Mouse (Mus musculus) stomach, embryonic 16.5 days (tissue): ENCODE measurements around the gene Olfr478. TPM values are rescaled to one million over a fixed set of nuclear protein-coding genes. Genes with fewer than 3 reads are reported as not detected.
"Not testable (repeated sequence)": the region's sequence is repeated elsewhere in the genome, so short reads cannot be mapped to it uniquely, and the experiment has no call there.

Source experiments
- ATAC-seq: fragments of 200-750 bp; cut with Nextera tagmentation; 2 replicates; pipeline ENCODE4 v1.8.0; 2017; ENCODE audit warnings: moderate number of reproducible peaks, moderate TSS enrichment; ENCODE audit not compliant: insufficient read depth, low FRiP score
- H3K27ac ChIP-seq: fragments of 300-500 bp; sonication (generic); 2 replicates; pipeline ENCODE4 v1.5.1; 2014; ENCODE audit warnings: low read length
- H3K27me3 ChIP-seq: fragments of 300-500 bp; sonication (generic); 2 replicates; pipeline ENCODE4 v1.6.1; 2014; ENCODE audit warnings: low read length, control low read depth, mixed read lengths; ENCODE audit not compliant: control insufficient read depth, insufficient read depth
- H3K36me3 ChIP-seq: fragments of 300-500 bp; sonication (generic); 2 replicates; pipeline ENCODE4 v1.6.1; 2014; ENCODE audit warnings: low read length; ENCODE audit not compliant: control insufficient read depth, insufficient read depth
- H3K4me1 ChIP-seq: fragments of 300-500 bp; sonication (generic); 2 replicates; pipeline ENCODE4 v1.6.1; 2014; ENCODE audit warnings: low read length, control low read depth, mixed read lengths; ENCODE audit not compliant: control insufficient read depth, insufficient read depth
- H3K4me2 ChIP-seq: fragments of 300-500 bp; sonication (generic); 2 replicates; pipeline ENCODE4 v1.6.1; 2014; ENCODE audit warnings: low read depth, low read length, mixed read lengths
- H3K4me3 ChIP-seq: fragments of 300-500 bp; sonication (generic); replicated peaks from 2 replicates; pipeline ENCODE4 v1.5.1; 2014; ENCODE audit warnings: mild to moderate bottlenecking, low read length
- H3K9ac ChIP-seq: fragments of 300-500 bp; sonication (generic); 2 replicates; pipeline ENCODE4 v1.6.1; 2014; ENCODE audit warnings: low read length
- H3K9me3 ChIP-seq: fragments of 300-500 bp; sonication (generic); replicated peaks from 2 replicates; pipeline ENCODE4 v1.6.1; 2016; ENCODE audit warnings: low read length, control low read depth; ENCODE audit not compliant: control insufficient read depth
- WGBS: fragments of 180-500 bp; shearing (Covaris S2); extraction: QIAGEN DNeasy Blood & Tissue Kit; methylation state at CpG from one replicate; pipeline ENCODE4 v1.1.7; 2014; 5-methylcytosine and 5-hydroxymethylcytosine counted together
- polyA plus RNA-seq: library from polyadenylated mRNA; unstranded; fragments of >200 nt; fragmentation: Nextera tagmentation; extraction: Ambion mirVana; gene quantifications from 2 replicates; pipeline ENCODE4 v1.2.1, GENCODE M21; 2015

The Olfr478 gene
- polyA plus RNA-seq, result not detected in 2 replicates

DNA sequence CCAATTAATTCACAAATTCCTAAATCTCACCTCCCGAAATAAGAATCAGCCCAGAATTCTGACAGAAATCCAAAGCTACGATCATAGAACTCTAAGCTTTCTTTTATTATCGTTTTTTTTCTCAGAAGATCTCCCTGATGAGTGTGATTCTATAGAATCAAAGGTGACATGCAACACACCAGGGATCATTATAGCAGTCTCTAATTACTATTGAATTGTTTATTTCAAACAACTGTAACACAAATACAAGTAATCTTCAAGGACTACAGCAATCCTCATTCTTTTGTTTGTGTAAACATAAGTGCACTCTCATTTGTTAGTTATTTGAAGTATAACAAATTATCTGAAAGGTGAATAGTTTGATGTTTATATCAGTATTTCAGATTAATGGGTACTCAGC, at the start of gene Olfr478:
Olfr478 (minus strand) TSS at position 101 of the 400 bp plus-strand sequence.
- Histone ChIP-seq H3K4me1 (no peaks in the 10 kb centered on the region), H3K4me2 (no peak within 1 kb of the TSS), H3K9me3 (no peaks in the 10 kb centered on the region), H3K27me3 (no peaks in the 10 kb centered on the region), H3K9ac (no peak within 1 kb of the TSS), H3K36me3 (no peaks in the 10 kb centered on the region), H3K27ac (no peak within 1 kb of the TSS), H3K4me3 (no peak within 1 kb of the TSS)
- no peak for ATAC-seq
- WGBS, result 78% methylated on average over 3 of the region's 3 CpGs

DNA sequence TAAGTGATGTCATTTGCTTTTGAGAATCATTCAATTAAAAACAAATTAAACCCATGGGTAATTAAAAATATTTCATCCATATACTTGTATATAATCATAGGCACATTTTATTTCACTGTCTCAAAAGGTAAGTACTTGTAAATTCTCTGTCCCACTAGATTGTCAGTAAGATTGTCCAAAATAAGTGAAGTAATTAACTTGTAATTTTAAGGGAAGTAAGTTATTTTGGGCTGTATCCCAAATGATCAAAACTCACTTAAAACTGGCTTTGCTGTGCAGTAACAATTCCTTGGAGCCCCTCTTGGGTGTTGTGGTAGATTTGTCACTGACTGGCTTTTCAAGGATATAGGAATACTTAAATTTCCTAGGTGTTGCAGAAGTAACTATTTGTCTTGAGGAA, 45.8 kb upstream of the Olfr478 start, which contains the start of gene Olfr481:
Olfr481 (plus strand) TSS at position 301 of the 400 bp plus-strand sequence.
- no peak within 1 kb of the TSS for H3K9ac ChIP-seq
- no peak within 1 kb of the TSS for H3K4me2 ChIP-seq
- no peaks in the 10 kb centered on the region for H3K27me3 ChIP-seq
- H3K36me3 ChIP-seq, result no peaks in the 10 kb centered on the region
- no peak within 1 kb of the TSS for H3K27ac ChIP-seq
- no peaks in the 10 kb centered on the region for H3K4me1 ChIP-seq
- no peaks in the 10 kb centered on the region for H3K9me3 ChIP-seq
- ATAC-seq, result no peak
- no peak within 1 kb of the TSS for H3K4me3 ChIP-seq

DNA sequence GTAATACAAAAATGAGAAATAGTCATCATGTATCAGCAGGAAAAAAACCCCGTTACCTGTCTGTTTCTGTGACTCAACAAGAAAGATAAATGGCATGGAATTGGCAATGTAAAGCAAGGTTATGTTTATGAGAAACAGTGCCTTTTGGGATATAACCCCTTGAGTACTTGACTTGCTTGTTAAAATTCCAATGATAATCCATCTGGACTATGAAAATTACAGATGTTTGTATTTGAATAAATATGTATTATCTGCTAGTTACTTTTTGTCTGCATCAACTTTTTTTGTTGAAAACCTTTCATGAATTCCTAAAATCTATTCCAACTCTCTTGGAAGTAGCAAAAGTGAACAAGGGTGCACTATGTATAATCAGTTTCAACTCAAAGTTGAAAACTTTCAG, 33.5 kb upstream of the Olfr478 start, which contains the start of gene Olfr480:
Olfr480 (minus strand) TSS at position 101 of the 400 bp plus-strand sequence.
- Histone ChIP-seq H3K4me1 (no peaks in the 10 kb centered on the region), H3K9me3 (no peaks in the 10 kb centered on the region), H3K27ac (no peak within 1 kb of the TSS), H3K4me2 (no peak within 1 kb of the TSS), H3K27me3 (no peaks in the 10 kb centered on the region), H3K4me3 (no peak within 1 kb of the TSS), H3K9ac (no peak within 1 kb of the TSS), H3K36me3 (no peaks in the 10 kb centered on the region)
- no peak for ATAC-seq
- WGBS, result 69% methylated on average over 1 of the region's 1 CpGs

DNA sequence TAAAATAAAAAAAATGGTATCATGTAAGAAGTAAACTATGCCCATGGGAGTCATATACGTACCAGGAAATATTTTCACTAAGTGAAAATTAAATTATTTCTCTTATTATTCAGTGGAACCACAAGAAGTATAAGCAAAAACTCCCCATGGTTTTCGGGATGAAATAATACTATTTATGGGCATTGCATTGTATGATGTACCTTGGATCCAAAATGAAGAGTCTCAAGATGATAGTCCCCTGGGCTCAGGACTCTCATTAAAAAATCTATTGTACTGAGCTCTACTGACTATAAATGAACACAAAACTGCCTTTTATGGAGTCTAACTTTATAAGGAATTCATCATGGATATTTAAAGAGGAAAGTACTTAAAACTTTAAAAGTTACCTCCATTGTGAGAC, 16.6 kb upstream of the Olfr478 start, which contains the start of gene Olfr479:
Olfr479 (plus strand) TSS at position 301 of the 400 bp plus-strand sequence.
- Histone ChIP-seq H3K4me2 (no peak within 1 kb of the TSS), H3K36me3 (no peaks in the 10 kb centered on the region)

DNA sequence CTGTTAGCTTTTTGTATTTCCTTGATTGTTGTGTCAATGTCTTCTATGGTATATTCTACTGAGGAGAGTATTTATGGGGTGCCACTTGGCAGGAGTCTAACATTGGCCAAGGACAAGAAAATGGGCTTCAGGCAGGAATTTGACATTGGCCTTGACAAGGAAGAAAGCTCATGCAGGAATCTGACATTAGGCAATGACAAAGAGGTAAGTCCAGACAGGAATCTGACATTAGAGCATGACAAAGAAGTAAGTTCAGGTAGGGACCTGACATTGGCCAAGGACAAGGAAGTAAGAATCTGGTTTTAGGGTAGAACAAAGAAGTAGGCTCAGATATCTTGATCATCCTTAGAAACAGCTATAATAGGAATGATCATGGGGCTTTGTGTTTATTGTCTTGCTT, 19.5 kb downstream of the Olfr478 start:
- H3K4me2 ChIP-seq, H3K4me3 ChIP-seq, ATAC-seq, H3K27me3 ChIP-seq, H3K9me3 ChIP-seq, H3K4me1 ChIP-seq, H3K9ac ChIP-seq, H3K36me3 ChIP-seq, H3K27ac ChIP-seq: not testable (repeated sequence)

More for the DNA sequence above, 16.6 kb upstream of the Olfr478 start, which contains the start of gene Olfr479:
- Histone ChIP-seq H3K27ac (no peak within 1 kb of the TSS), H3K4me3 (no peak within 1 kb of the TSS), H3K27me3 (no peaks in the 10 kb centered on the region), H3K9me3 (no peaks in the 10 kb centered on the region), H3K9ac (no peak within 1 kb of the TSS), H3K4me1 (no peaks in the 10 kb centered on the region)
- no peak for ATAC-seq
- 89% methylated on average over 2 of the region's 2 CpGs for WGBS

DNA sequence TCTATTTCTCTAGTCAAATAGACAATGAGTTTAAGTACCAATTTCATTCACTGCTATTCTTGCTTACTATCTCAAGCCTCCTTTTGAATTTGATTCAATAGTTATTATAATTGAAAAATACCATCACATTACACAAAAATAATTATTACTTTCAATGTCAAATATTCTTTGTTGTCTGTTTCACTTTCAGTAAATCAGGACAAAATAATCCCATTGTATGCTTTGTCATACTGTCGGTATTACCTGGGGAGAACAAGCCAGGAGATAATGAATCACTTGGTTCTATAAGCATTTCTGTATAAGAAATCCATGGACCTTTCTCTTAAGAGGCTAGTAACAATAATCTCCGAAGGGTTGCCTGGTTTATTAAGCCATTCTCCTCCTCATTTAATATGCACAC, 47.4 kb downstream of the Olfr478 start, which contains the start of gene Olfr477:
Olfr477 (plus strand) TSS at position 301 of the 400 bp plus-strand sequence.
- no peak for ATAC-seq
- H3K4me3 ChIP-seq, result no peak within 1 kb of the TSS
- WGBS, result 72% methylated on average over 2 of the region's 2 CpGs
- no peak within 1 kb of the TSS for H3K27ac ChIP-seq
- H3K36me3 ChIP-seq, result no peaks in the 10 kb centered on the region
- H3K27me3 ChIP-seq, result no peaks in the 10 kb centered on the region
- H3K9ac ChIP-seq, result no peak within 1 kb of the TSS
- no peak within 1 kb of the TSS for H3K4me2 ChIP-seq
- no peaks in the 10 kb centered on the region for H3K4me1 ChIP-seq
- H3K9me3 ChIP-seq, result no peaks in the 10 kb centered on the region

Other genes starting within 250 kb of the Olfr478 start
- gene Ovch2, start 232.8 kb downstream of the Olfr478 start, polyA plus RNA-seq, result not detected in 2 replicates
- gene Olfr467, start 221.7 kb downstream of the Olfr478 start, polyA plus RNA-seq, result not detected in 2 replicates
- not detected in 2 replicates for gene Olfr469, start 208.4 kb downstream of the Olfr478 start, polyA plus RNA-seq
- gene Olfr470, start 186.5 kb downstream of the Olfr478 start, polyA plus RNA-seq, result not detected in 2 replicates
- gene Olfr472, start 136.1 kb downstream of the Olfr478 start, polyA plus RNA-seq, result not detected in 2 replicates
- not detected in 2 replicates for gene Olfr473, start 103.5 kb downstream of the Olfr478 start, polyA plus RNA-seq
- not detected in 2 replicates for gene Olfr474, start 79.3 kb downstream of the Olfr478 start, polyA plus RNA-seq
- gene Olfr476, start 69.2 kb downstream of the Olfr478 start, polyA plus RNA-seq, result not detected in 2 replicates
- not detected in 2 replicates for gene Olfr477, start 47.3 kb downstream of the Olfr478 start, polyA plus RNA-seq
- gene Olfr479, start 16.7 kb upstream of the Olfr478 start, polyA plus RNA-seq, result not detected in 2 replicates
- gene Olfr480, start 33.4 kb upstream of the Olfr478 start, polyA plus RNA-seq, result not detected in 2 replicates
- gene Olfr481, start 45.9 kb upstream of the Olfr478 start, polyA plus RNA-seq, result not detected in 2 replicates
- gene Olfr482, start 63.6 kb upstream of the Olfr478 start, polyA plus RNA-seq, result 0.18 and 0.24 TPM in 2 replicates
- not detected in 2 replicates for gene Olfr483, start 66.9 kb upstream of the Olfr478 start, polyA plus RNA-seq
- gene Olfr484, start 93.5 kb upstream of the Olfr478 start, polyA plus RNA-seq, result not detected in 2 replicates
- not detected in 2 replicates for gene Olfr485, start 125.9 kb upstream of the Olfr478 start, polyA plus RNA-seq
- gene Olfr486, start 138.8 kb upstream of the Olfr478 start, polyA plus RNA-seq, result not detected in 2 replicates
- gene Olfr487, start 180.6 kb upstream of the Olfr478 start, polyA plus RNA-seq, result not detected in 2 replicates
- gene Olfr488, start 224.4 kb upstream of the Olfr478 start, polyA plus RNA-seq, result not detected in 2 replicates